Mouse (Mus musculus) forebrain, embryonic 11.5 days (tissue): ENCODE data around the gene Zscan21. TPM values are rescaled to one million over a fixed set of nuclear protein-coding genes. Genes with fewer than 3 reads are reported as not detected.

ENCODE experiments used
- ATAC-seq: fragments of 200-750 bp; cut with Nextera tagmentation; replicated peaks from 2 replicates; pipeline ENCODE4 v1.8.0; 2017; ENCODE audit warnings: moderate TSS enrichment; ENCODE audit not compliant: low FRiP score
- DNase-seq: peaks from one replicate; pipeline ENCODE4 v3.0.0-alpha.2; 2017; ENCODE audit warnings: low spot score
- H3K27ac ChIP-seq: fragments of 300-500 bp; sonication (generic); 2 replicates; pipeline ENCODE4 v1.5.1; 2014; ENCODE audit warnings: low read depth, low read length
- H3K27me3 ChIP-seq: fragments of 300-500 bp; sonication (generic); 2 replicates; pipeline ENCODE4 v1.6.1; 2014; ENCODE audit warnings: mild to moderate bottlenecking, low read length, mixed read lengths; ENCODE audit not compliant: control insufficient read depth, insufficient read depth
- H3K36me3 ChIP-seq: fragments of 300-500 bp; sonication (generic); 2 replicates; pipeline ENCODE4 v1.6.1; 2014; ENCODE audit warnings: mild to moderate bottlenecking, low read length, moderate library complexity, mixed read lengths; ENCODE audit not compliant: control insufficient read depth, insufficient read depth
- H3K4me1 ChIP-seq: fragments of 300-500 bp; sonication (generic); replicated peaks from 2 replicates; pipeline ENCODE4 v1.6.1; 2014; ENCODE audit warnings: low read length, mixed read lengths; ENCODE audit not compliant: control insufficient read depth, insufficient read depth
- H3K4me2 ChIP-seq: fragments of 300-500 bp; sonication (generic); 2 replicates; pipeline ENCODE4 v1.6.1; 2014; ENCODE audit warnings: low read depth, mild to moderate bottlenecking, low read length, moderate library complexity, mixed read lengths; ENCODE audit not compliant: severe bottlenecking
- H3K4me3 ChIP-seq: fragments of 300-500 bp; sonication (generic); 2 replicates; pipeline ENCODE4 v1.5.1; 2014; ENCODE audit warnings: low read depth, low read length
- H3K9ac ChIP-seq: fragments of 300-500 bp; sonication (generic); 2 replicates; pipeline ENCODE4 v1.6.1; 2014; ENCODE audit warnings: low read length
- H3K9me3 ChIP-seq: fragments of 300-500 bp; sonication (generic); 2 replicates; pipeline ENCODE4 v1.6.1; 2016; ENCODE audit warnings: low read length, mixed read lengths; ENCODE audit not compliant: control insufficient read depth
- WGBS: fragments of 180-500 bp; shearing (Covaris S2); extraction: QIAGEN DNeasy Blood & Tissue Kit; methylation state at CpG from one replicate; pipeline ENCODE4 v1.1.7; 2014; 5-methylcytosine and 5-hydroxymethylcytosine counted together
- polyA plus RNA-seq: library from polyadenylated mRNA; unstranded; fragments of >200 nt; fragmentation: Nextera tagmentation; extraction: Ambion mirVana; gene quantifications from 2 replicates; pipeline ENCODE4 v1.2.1, GENCODE M21; 2014

Gene Zscan21
- polyA plus RNA-seq, 1 experiment from 2014 or later = 106 TPM

- Histone ChIP-seq H3K4me2 (peak overlapping the region; percentile 24; the same call in 1 of the 2 replicates), H3K27me3 (no peaks in the 10 kb centered on the region), H3K27ac (no peak overlapping the region), H3K4me3 (peak overlapping the region; percentile 94), H3K36me3 (no peaks in the 10 kb centered on the region; the same call in 1 of the 2 replicates), H3K4me1 (peaks cover 4% of the 10 kb centered on the region; the same call in 1 of the 2 replicates), H3K9me3 (no peaks in the 10 kb centered on the region), H3K9ac (peak overlapping the region; percentile 99)
- DNase-seq (no peak), ATAC-seq (peak; percentile 25; the same call in 1 of the 2 replicates)
- 70% methylated on average over 2 of the region's 2 CpGs for WGBS
These were observed 32.2 kb upstream of the Zscan21 start for GRCm38 (mm10) chr5:138084507-138084906.

GRCm38 (mm10) chr5:138084996-138085395 lies 31.7 kb upstream of the Zscan21 start, which contains the start of gene Zkscan1:
TSS of gene Zkscan1 (plus strand) at chr5:138085084.
- peak within 1 kb of the TSS; percentile 70 for H3K4me2 ChIP-seq
- H3K9ac ChIP-seq = peak within 1 kb of the TSS; percentile 99
- H3K9me3 ChIP-seq = no peaks in the 10 kb centered on the region
- ATAC-seq (peak; percentile 94), DNase-seq (peak; percentile 86)
- no peaks in the 10 kb centered on the region for H3K27me3 ChIP-seq
- WGBS = under 1% methylated on average over 27 of the region's 27 CpGs
- peak within 1 kb of the TSS; percentile 66 for H3K27ac ChIP-seq
- peak within 1 kb of the TSS; percentile 94 for H3K4me3 ChIP-seq
- H3K36me3 ChIP-seq = no peaks in the 10 kb centered on the region; the same call in 1 of the 2 replicates
- H3K4me1 ChIP-seq = peaks cover 4% of the 10 kb centered on the region; the same call in 1 of the 2 replicates

- DNase-seq (no peak), ATAC-seq (0 out of 2 replicates have a peak, but pooled peaks have one; percentile 8)
- WGBS = under 1% methylated on average over 18 of the region's 18 CpGs
- H3K27me3 ChIP-seq = no peaks in the 10 kb centered on the region
- peak overlapping the region; percentile 94 for H3K4me3 ChIP-seq
- H3K4me1 ChIP-seq = peaks cover 4% of the 10 kb centered on the region; the same call in 1 of the 2 replicates
- H3K36me3 ChIP-seq = no peaks in the 10 kb centered on the region; the same call in 1 of the 2 replicates
- peak overlapping the region; percentile 70 for H3K4me2 ChIP-seq
- peak overlapping the region; percentile 66 for H3K27ac ChIP-seq
- peak overlapping the region; percentile 99 for H3K9ac ChIP-seq
- no peaks in the 10 kb centered on the region for H3K9me3 ChIP-seq
These were observed 31.2 kb upstream of the Zscan21 start for GRCm38 (mm10) chr5:138085421-138085911.

GRCm38 (mm10) chr5:138086842-138087241 lies 29.9 kb upstream of the Zscan21 start:
- peaks cover 4% of the 10 kb centered on the region; the same call in 1 of the 2 replicates for H3K4me1 ChIP-seq
- H3K4me2 ChIP-seq = peak overlapping the region; percentile 15; the same call in 1 of the 2 replicates
- H3K27me3 ChIP-seq = no peaks in the 10 kb centered on the region
- H3K9me3 ChIP-seq = no peaks in the 10 kb centered on the region
- DNase-seq = no peak
- no peak for ATAC-seq
- no peak overlapping the region for H3K4me3 ChIP-seq
- H3K27ac ChIP-seq = no peak overlapping the region
- 91% methylated on average over 3 of the region's 3 CpGs for WGBS
- H3K9ac ChIP-seq = no peak overlapping the region; the same call in 1 of the 2 replicates
- no peaks in the 10 kb centered on the region; the same call in 1 of the 2 replicates for H3K36me3 ChIP-seq

- H3K27me3 ChIP-seq = no peaks in the 10 kb centered on the region
- WGBS = 94% methylated on average over 3 of the region's 3 CpGs
- no peak overlapping the region for H3K4me2 ChIP-seq
- no peak overlapping the region for H3K27ac ChIP-seq
- peaks cover 4% of the 10 kb centered on the region; the same call in 1 of the 2 replicates for H3K4me1 ChIP-seq
- H3K4me3 ChIP-seq = no peak overlapping the region
- H3K9me3 ChIP-seq = no peaks in the 10 kb centered on the region
- no peak overlapping the region for H3K9ac ChIP-seq
- H3K36me3 ChIP-seq = peaks cover 3% of the 10 kb centered on the region; the same call in 1 of the 2 replicates
- no peak for ATAC-seq
- DNase-seq = no peak
These were observed 28.3 kb upstream of the Zscan21 start for GRCm38 (mm10) chr5:138088366-138088765.

- no peak overlapping the region for H3K9ac ChIP-seq
- no peak overlapping the region for H3K4me2 ChIP-seq
- H3K9me3 ChIP-seq = no peaks in the 10 kb centered on the region
- H3K27ac ChIP-seq = no peak overlapping the region
- H3K4me3 ChIP-seq = no peak overlapping the region
- peaks cover 4% of the 10 kb centered on the region; the same call in 1 of the 2 replicates for H3K4me1 ChIP-seq
- no peak for DNase-seq
- peaks cover 6% of the 10 kb centered on the region; the same call in 1 of the 2 replicates for H3K36me3 ChIP-seq
- no peaks in the 10 kb centered on the region for H3K27me3 ChIP-seq
- WGBS = 88% methylated on average over 6 of the region's 6 CpGs
- no peak for ATAC-seq
These were observed 27.6 kb upstream of the Zscan21 start for GRCm38 (mm10) chr5:138089108-138089551.

- Histone ChIP-seq H3K9me3 (no peaks in the 10 kb centered on the region), H3K36me3 (peaks cover 9% of the 10 kb centered on the region; the same call in 1 of the 2 replicates), H3K27me3 (no peaks in the 10 kb centered on the region), H3K4me2 (no peak overlapping the region), H3K27ac (no peak overlapping the region), H3K4me1 (peaks cover 4% of the 10 kb centered on the region; the same call in 1 of the 2 replicates), H3K4me3 (no peak overlapping the region), H3K9ac (no peak overlapping the region)
- no peak for DNase-seq
- WGBS = 81% methylated on average over 3 of the region's 3 CpGs
- ATAC-seq = no peak
These were observed 26.4 kb upstream of the Zscan21 start for GRCm38 (mm10) chr5:138090271-138090670.

GRCm38 (mm10) chr5:138090737-138091136 lies 26.0 kb upstream of the Zscan21 start:
- Histone ChIP-seq H3K9ac (no peak overlapping the region), H3K27me3 (no peaks in the 10 kb centered on the region), H3K4me2 (no peak overlapping the region), H3K36me3 (peaks cover 11% of the 10 kb centered on the region; the same call in 1 of the 2 replicates), H3K27ac (no peak overlapping the region), H3K4me3 (no peak overlapping the region), H3K9me3 (no peaks in the 10 kb centered on the region), H3K4me1 (peaks cover 4% of the 10 kb centered on the region; the same call in 1 of the 2 replicates)
- no peak for DNase-seq
- WGBS = 92% methylated on average over 5 of the region's 5 CpGs
- ATAC-seq = no peak
